Mouse (Mus musculus): Measurements from ENCODE around the gene Trim60. TPM values are rescaled to one million over a fixed set of nuclear protein-coding genes. Genes with fewer than 3 reads are reported as not detected.

Trim60 gene
- polyA plus RNA-seq, 2 experiments: not detected

DNA sequence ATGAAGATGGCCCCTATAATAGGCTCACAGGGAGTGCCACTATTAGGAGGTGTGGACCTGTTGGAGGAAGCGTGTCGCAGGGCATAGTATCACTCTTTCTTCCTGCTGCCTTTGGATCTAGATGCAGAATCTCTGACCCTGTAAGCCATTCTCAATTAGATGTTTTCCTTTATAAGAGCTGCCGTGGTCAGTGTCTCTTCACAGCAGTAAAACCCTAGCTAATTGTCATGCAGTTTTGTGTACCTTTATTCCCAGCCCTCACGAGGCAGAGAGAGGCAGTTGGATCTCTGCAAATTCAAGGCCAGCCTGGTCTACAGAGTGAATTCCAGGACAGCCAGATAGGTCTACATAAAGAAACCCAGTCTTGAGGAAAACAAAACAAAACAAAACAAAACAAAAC, 43.8 kb upstream of the Trim60 start:
- Histone ChIP-seq H3K4me1 (replicated peaks; ENCODE audit: control insufficient read depth in 2 of 2, insufficient read depth in 2 of 2, low read length in 1 of 2) (no peaks in the 10 kb centered on the region), H3K4me3 (ENCODE audit: insufficient read depth in 1 of 2, low read depth in 2 of 2, low read length in 2 of 2) (no peak overlapping the region), H3K9me3 (ENCODE audit: control insufficient read depth, low read length) (no peaks in the 10 kb centered on the region), H3K4me2 (ENCODE audit: low read depth) (no peak overlapping the region), H3K9ac (replicated peaks) (no peak overlapping the region), H3K27ac (no peak overlapping the region), H3K27me3 (ENCODE audit: control insufficient read depth, insufficient read depth, low read length) (no peaks in the 10 kb centered on the region), H3K36me3 (replicated peaks; ENCODE audit: control insufficient read depth, insufficient read depth, low read depth) (no peaks in the 10 kb centered on the region)
- DNase-seq (ENCODE audit: low read depth in 3 of 3, low spot score in 3 of 3) (no peak), ATAC-seq (ENCODE audit: insufficient read depth) (no peak)
- no peak for TF ChIP-seq CTCF (IDR thresholded peaks at IDR 0.05; ENCODE audit: low read depth)
- 55% methylated on average over 4 of the region's 4 CpGs for WGBS (ENCODE audit: insufficient replicate concordance)

DNA sequence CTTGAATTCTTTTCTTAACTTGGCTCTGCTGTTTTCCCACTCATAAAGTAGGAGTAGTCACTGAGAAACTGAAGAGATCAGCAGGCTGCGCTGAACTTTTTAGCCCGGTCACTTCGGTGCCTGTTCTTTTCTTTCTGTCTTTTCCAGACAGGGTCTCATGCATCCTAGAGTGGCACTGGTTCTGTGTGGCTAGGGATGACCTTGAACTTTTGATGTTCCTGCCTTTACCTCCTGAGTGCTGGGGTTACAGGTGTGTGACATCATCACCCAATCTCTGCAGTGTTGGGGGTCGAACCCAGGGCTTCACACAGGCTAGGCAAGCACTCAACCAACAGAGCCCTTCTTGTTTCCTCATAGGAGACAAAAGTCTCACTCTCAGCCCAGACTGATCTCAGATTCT, 38.3 kb upstream of the Trim60 start:
- DNase-seq (ENCODE audit: low read depth in 3 of 3, low spot score in 3 of 3) (no peak), ATAC-seq (ENCODE audit: insufficient read depth) (no peak)
- Histone ChIP-seq H3K27me3 (ENCODE audit: control insufficient read depth, insufficient read depth, low read length) (no peaks in the 10 kb centered on the region), H3K4me1 (replicated peaks; ENCODE audit: control insufficient read depth in 2 of 2, insufficient read depth in 2 of 2, low read length in 1 of 2) (no peaks in the 10 kb centered on the region), H3K36me3 (replicated peaks; ENCODE audit: control insufficient read depth, insufficient read depth, low read depth) (no peaks in the 10 kb centered on the region), H3K9ac (replicated peaks) (no peak overlapping the region), H3K4me3 (ENCODE audit: insufficient read depth in 1 of 2, low read depth in 2 of 2, low read length in 2 of 2) (no peak overlapping the region), H3K4me2 (ENCODE audit: low read depth) (no peak overlapping the region), H3K9me3 (ENCODE audit: control insufficient read depth, low read length) (no peaks in the 10 kb centered on the region), H3K27ac (no peak overlapping the region)
- WGBS (ENCODE audit: insufficient replicate concordance): 58% methylated on average over 4 of the region's 4 CpGs
- TF ChIP-seq EP300 (IDR thresholded peaks at IDR 0.05; ENCODE audit: low read depth): no peak
- TF ChIP-seq CTCF (IDR thresholded peaks at IDR 0.05; ENCODE audit: low read depth): no peak

DNA sequence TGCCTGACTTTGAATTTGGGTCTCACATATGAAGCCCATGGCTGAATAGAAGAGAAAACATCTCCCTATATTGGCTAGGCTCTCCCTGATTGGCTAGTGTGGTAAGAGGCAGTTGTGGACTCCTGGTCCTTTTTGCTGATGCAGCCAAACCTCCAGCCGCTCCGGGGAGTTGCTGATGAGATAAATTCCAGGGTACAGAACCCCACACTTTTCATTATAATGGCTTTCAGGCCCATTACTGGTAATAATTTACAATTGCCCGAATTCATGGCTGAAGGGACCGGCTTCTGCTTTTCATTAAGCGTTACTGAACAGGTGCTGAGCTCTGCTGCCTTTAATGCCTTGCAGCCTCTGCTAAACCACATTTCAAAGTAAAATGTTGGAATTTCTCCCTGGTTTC, 35.6 kb upstream of the Trim60 start:
- DNase-seq (ENCODE audit: low read depth in 3 of 3, low spot score in 3 of 3) (no peak), ATAC-seq (ENCODE audit: insufficient read depth) (no peak)
- WGBS (ENCODE audit: insufficient replicate concordance): 65% methylated on average over 5 of the region's 5 CpGs
- no peak overlapping the region for H3K9ac ChIP-seq (replicated peaks)
- H3K36me3 ChIP-seq (replicated peaks; ENCODE audit: control insufficient read depth, insufficient read depth, low read depth): no peaks in the 10 kb centered on the region
- no peaks in the 10 kb centered on the region for H3K9me3 ChIP-seq (ENCODE audit: control insufficient read depth, low read length)
- H3K4me2 ChIP-seq (ENCODE audit: low read depth): no peak overlapping the region
- H3K4me3 ChIP-seq (ENCODE audit: insufficient read depth in 1 of 2, low read depth in 2 of 2, low read length in 2 of 2): no peak overlapping the region
- no peak overlapping the region for H3K27ac ChIP-seq
- H3K4me1 ChIP-seq (replicated peaks; ENCODE audit: control insufficient read depth in 2 of 2, insufficient read depth in 2 of 2, low read length in 1 of 2): no peaks in the 10 kb centered on the region
- no peaks in the 10 kb centered on the region for H3K27me3 ChIP-seq (ENCODE audit: control insufficient read depth, insufficient read depth, low read length)
- TF ChIP-seq CTCF (IDR thresholded peaks at IDR 0.05; ENCODE audit: low read depth): no peak
- no peak for TF ChIP-seq EP300 (IDR thresholded peaks at IDR 0.05; ENCODE audit: low read depth)

DNA sequence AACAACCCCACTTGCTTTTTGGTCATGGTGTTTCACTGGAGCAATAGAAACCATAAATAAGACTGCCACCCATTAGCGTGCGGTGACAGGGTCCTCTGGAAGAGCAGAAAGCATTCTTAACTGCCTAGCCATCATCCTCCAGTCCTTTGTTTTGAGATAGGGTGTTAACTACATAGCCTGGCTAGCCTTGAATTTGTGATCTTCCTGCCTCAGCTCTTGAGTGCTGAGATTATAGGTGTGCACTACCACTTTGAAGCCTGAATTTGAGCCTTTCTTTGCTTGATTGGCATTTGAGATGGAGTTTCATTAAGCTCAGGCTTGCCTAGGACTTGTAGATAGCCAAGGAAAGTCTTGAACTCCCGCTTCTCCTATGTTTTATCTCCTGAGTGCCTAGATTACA, 35.2 kb upstream of the Trim60 start:
- WGBS (ENCODE audit: insufficient replicate concordance): 57% methylated on average over 3 of the region's 3 CpGs
- H3K4me2 ChIP-seq (ENCODE audit: low read depth): no peak overlapping the region
- DNase-seq (ENCODE audit: low read depth in 3 of 3, low spot score in 3 of 3) (no peak), ATAC-seq (ENCODE audit: insufficient read depth) (no peak)
- no peaks in the 10 kb centered on the region for H3K36me3 ChIP-seq (replicated peaks; ENCODE audit: control insufficient read depth, insufficient read depth, low read depth)
- H3K9me3 ChIP-seq (ENCODE audit: control insufficient read depth, low read length): no peaks in the 10 kb centered on the region
- H3K27ac ChIP-seq: no peak overlapping the region
- no peak overlapping the region for H3K9ac ChIP-seq (replicated peaks)
- TF ChIP-seq EP300 (IDR thresholded peaks at IDR 0.05; ENCODE audit: low read depth): no peak
- no peaks in the 10 kb centered on the region for H3K4me1 ChIP-seq (replicated peaks; ENCODE audit: control insufficient read depth in 2 of 2, insufficient read depth in 2 of 2, low read length in 1 of 2)
- H3K4me3 ChIP-seq (ENCODE audit: insufficient read depth in 1 of 2, low read depth in 2 of 2, low read length in 2 of 2): no peak overlapping the region
- H3K27me3 ChIP-seq (ENCODE audit: control insufficient read depth, insufficient read depth, low read length): no peaks in the 10 kb centered on the region

DNA sequence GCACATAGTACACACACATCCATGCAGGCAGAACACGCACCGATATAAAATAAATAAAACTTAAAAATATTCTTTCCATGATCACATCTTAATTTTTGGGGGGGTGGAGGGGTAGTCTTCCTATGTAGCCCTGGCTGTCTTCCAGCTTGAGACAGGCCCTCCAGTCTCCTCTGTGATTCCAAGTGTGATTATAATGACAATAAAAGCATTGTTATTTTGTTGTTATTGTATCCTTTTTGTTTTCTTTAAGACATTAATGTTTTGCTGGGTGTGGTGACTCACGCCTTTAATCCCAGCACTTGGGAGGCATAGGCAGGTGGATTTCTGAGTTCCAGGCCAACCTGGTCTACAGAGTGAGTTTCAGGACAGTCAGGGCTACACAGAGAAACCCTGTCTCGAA, 29.4 kb upstream of the Trim60 start:
- Histone ChIP-seq H3K36me3 (replicated peaks; ENCODE audit: control insufficient read depth, insufficient read depth, low read depth) (no peaks in the 10 kb centered on the region), H3K9me3 (ENCODE audit: control insufficient read depth, low read length) (no peaks in the 10 kb centered on the region), H3K4me3 (ENCODE audit: insufficient read depth in 1 of 2, low read depth in 2 of 2, low read length in 2 of 2) (no peak overlapping the region), H3K9ac (replicated peaks) (no peak overlapping the region), H3K27ac (no peak overlapping the region), H3K27me3 (ENCODE audit: control insufficient read depth, insufficient read depth, low read length) (no peaks in the 10 kb centered on the region), H3K4me1 (replicated peaks; ENCODE audit: control insufficient read depth in 2 of 2, insufficient read depth in 2 of 2, low read length in 1 of 2) (0 out of 4 replicates have a peak, but pooled peaks cover 0 to 2% of the 10 kb centered on the region in 2 experiments), H3K4me2 (ENCODE audit: low read depth) (no peak overlapping the region)
- DNase-seq (ENCODE audit: low read depth in 3 of 3, low spot score in 3 of 3) (no peak), ATAC-seq (ENCODE audit: insufficient read depth) (no peak)
- 62% methylated on average over 4 of the region's 4 CpGs for WGBS (ENCODE audit: insufficient replicate concordance)
- TF ChIP-seq EP300 (IDR thresholded peaks at IDR 0.05; ENCODE audit: low read depth): no peak
- no peak for TF ChIP-seq CTCF (IDR thresholded peaks at IDR 0.05; ENCODE audit: low read depth)

Data from liver, embryonic 14.5 days (tissue).